Comparison of ENCODE assay signal across 30 mouse cellular contexts in the genomic region with DNA sequence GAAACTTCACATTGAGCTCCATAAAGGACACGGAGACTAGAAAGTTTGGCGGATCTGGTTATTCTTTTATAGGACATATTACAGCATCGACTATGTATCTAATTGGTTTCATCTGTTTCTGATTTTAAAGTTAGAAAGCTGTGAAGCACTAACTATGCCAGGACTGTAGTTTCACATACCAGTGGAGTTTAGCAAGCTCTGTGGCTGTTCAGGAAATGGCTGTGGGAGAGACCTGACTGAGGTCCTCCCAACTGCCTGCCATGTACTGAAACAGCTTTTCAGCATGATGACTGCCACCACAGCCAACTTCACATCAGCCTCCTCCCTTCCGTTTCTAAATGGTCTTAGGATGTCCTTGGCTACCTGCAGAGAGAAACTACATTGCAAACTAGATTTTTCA.
DNase-seq lines count a peak whose midpoint lies in the region; ATAC-seq and TF ChIP-seq lines count a peak whose summit lies in the region.
"Had no signal": no experiment of that assay in that cellular context is flagged by ENCODE, and none has a peak within 500 bp of the region (broad histone marks: within the 10 kb centered on the region; RNA-seq: fewer than 3 reads in every experiment).

No protein-coding gene starts in this region.

- no peak overlapping the region for H3K4me3 ChIP-seq in embryonic fibroblast, embryonic 13.5 days (ENCODE audit: insufficient read depth, low read length)
- H3K4me3 ChIP-seq in limb, embryonic 11.5 days (ENCODE audit: low read depth, low read length) = no peak overlapping the region
- H3K4me3 ChIP-seq in limb, embryonic 15.5 days = no peak overlapping the region
- no peak overlapping the region for H3K4me3 ChIP-seq in midbrain, embryonic 10.5 days
- H3K4me3 ChIP-seq: embryonic facial prominence, embryonic 13.5 days; erythroblast, embryonic 14.5 days; forebrain, embryonic 10.5 days; heart, adult 2 months; heart, embryonic 10.5 days had no signal

- 51% methylated on average over 4 of the region's 4 CpGs for WGBS in limb, embryonic 11.5 days
- WGBS in limb, embryonic 15.5 days = 32% methylated on average over 4 of the region's 4 CpGs
- whole genome bisulfite sequencing in midbrain, embryonic 10.5 days = 92% methylated on average over 4 of the region's 4 CpGs

- intact Hi-C loops in heart, postnatal 14 days (cut with DNase I) = no loop called here

- no peak for ATAC-seq in limb, embryonic 11.5 days (ENCODE audit: insufficient number of reproducible peaks, low FRiP score, low TSS enrichment, low read depth)
- no peak for ATAC-seq in limb, embryonic 15.5 days (ENCODE audit: insufficient number of reproducible peaks, low FRiP score, low TSS enrichment, low read depth)
- ATAC-seq: forebrain, embryonic 14.5 days; forebrain, postnatal 0 days; hindbrain, postnatal 0 days; inflammation-experienced regulatory T-cells, adult 6 months; intestine, embryonic 16.5 days had no signal

- H3K27ac ChIP-seq in embryonic fibroblast, embryonic 13.5 days (ENCODE audit: insufficient read depth, low read length) = peak overlapping the region; percentile 52; the same call in 1 of the 2 replicates
- H3K27ac ChIP-seq in limb, embryonic 11.5 days (replicated peaks; ENCODE audit: low read depth, low read length) = 0 out of 2 replicates have a peak overlapping the region, but pooled peaks have one; percentile 1
- peak overlapping the region; percentile 38; the same call in 1 of the 2 replicates for H3K27ac ChIP-seq in limb, embryonic 15.5 days
- H3K27ac ChIP-seq in midbrain, embryonic 10.5 days (replicated peaks) = no peak overlapping the region
- H3K27ac ChIP-seq: embryonic facial prominence, embryonic 13.5 days; forebrain, embryonic 10.5 days; heart, adult 2 months; heart, embryonic 10.5 days; hindbrain, embryonic 14.5 days; hindbrain, postnatal 0 days had no signal

- H3K4me2 ChIP-seq in limb, embryonic 11.5 days (ENCODE audit: low read depth, severe bottlenecking) = no peak overlapping the region
- H3K4me2 ChIP-seq in limb, embryonic 15.5 days = no peak overlapping the region
- H3K4me2 ChIP-seq: embryonic facial prominence, embryonic 13.5 days; hindbrain, embryonic 14.5 days had no signal

- peak; percentile 90 for DNase-seq in heart, adult 11 months
- DNase-seq in heart, postnatal 14 days = no peak
- no peak for DNase-seq in limb, embryonic 11.5 days (ENCODE audit: low spot score)
- DNase-seq in right cerebral cortex, postnatal 10 days (ENCODE audit: low spot score in 2 of 2) = no peak
- DNase-seq in kidney, adult 18-20 months = no peak
- DNase-seq in midbrain, embryonic 10.5 days (ENCODE audit: low spot score) = no peak
- DNase-seq: adrenal gland, adult 2 months; adrenal gland, postnatal 14 days; B cell, adult 2 months; cerebellum, adult 11 months; cerebellum, adult 2 months; cerebellum, adult 9-11 months; cerebellum, postnatal 25 days; forebrain, postnatal 0 days; gastrocnemius, postnatal 25 days; heart, adult 2 months; heart, postnatal 36 days had no signal

- no peak for TF ChIP-seq CTCF in embryonic fibroblast, embryonic 13.5 days (IDR thresholded peaks at IDR 0.05; ENCODE audit: borderline replicate concordance, insufficient read depth, low read length)

- no peak for TF ChIP-seq POLR2A in embryonic fibroblast, embryonic 13.5 days (IDR thresholded peaks at IDR 0.05; ENCODE audit: low read depth, low read length)

- H3K9me3 ChIP-seq in limb, embryonic 11.5 days (ENCODE audit: control insufficient read depth, low read length) = no peaks in the 10 kb centered on the region
- H3K9me3 ChIP-seq in limb, embryonic 15.5 days = no peaks in the 10 kb centered on the region
- no peaks in the 10 kb centered on the region for H3K9me3 ChIP-seq in midbrain, embryonic 10.5 days (replicated peaks)
- H3K9me3 ChIP-seq: embryonic facial prominence, embryonic 13.5 days; forebrain, embryonic 10.5 days; G1E; heart, embryonic 10.5 days had no signal

- H3K4me1 ChIP-seq in embryonic fibroblast, embryonic 13.5 days (ENCODE audit: control insufficient read depth, insufficient read depth, low read length) = no peaks in the 10 kb centered on the region; the same call in 1 of the 2 replicates
- peaks cover 9% of the 10 kb centered on the region; the same call in 1 of the 2 replicates for H3K4me1 ChIP-seq in limb, embryonic 11.5 days (ENCODE audit: control insufficient read depth, insufficient read depth, low read length)
- H3K4me1 ChIP-seq in limb, embryonic 15.5 days = peaks cover 10% of the 10 kb centered on the region; the same call in 1 of the 2 replicates
- 0 out of 2 replicates have a peak, but pooled peaks cover 4% of the 10 kb centered on the region for H3K4me1 ChIP-seq in midbrain, embryonic 10.5 days
- H3K4me1 ChIP-seq: forebrain, embryonic 10.5 days; heart, embryonic 10.5 days had no signal

- H3K27me3 ChIP-seq in limb, embryonic 11.5 days (ENCODE audit: control insufficient read depth, insufficient read depth, low read length) = no peaks in the 10 kb centered on the region
- no peaks in the 10 kb centered on the region for H3K27me3 ChIP-seq in limb, embryonic 15.5 days
- H3K27me3 ChIP-seq in midbrain, embryonic 10.5 days (ENCODE audit: low read depth, poor library complexity, severe bottlenecking) = no peaks in the 10 kb centered on the region
- H3K27me3 ChIP-seq: CH12.LX; embryonic facial prominence, embryonic 13.5 days had no signal

- H3K9ac ChIP-seq in limb, embryonic 11.5 days (ENCODE audit: low read length) = no peak overlapping the region
- H3K9ac ChIP-seq in limb, embryonic 15.5 days = no peak overlapping the region
- H3K9ac ChIP-seq: embryonic facial prominence, embryonic 13.5 days; forebrain, postnatal 0 days; hindbrain, embryonic 14.5 days had no signal

- no peaks in the 10 kb centered on the region for H3K36me3 ChIP-seq in limb, embryonic 11.5 days (ENCODE audit: control insufficient read depth, insufficient read depth, low read length)
- H3K36me3 ChIP-seq in limb, embryonic 15.5 days = no peaks in the 10 kb centered on the region
- no peaks in the 10 kb centered on the region for H3K36me3 ChIP-seq in midbrain, embryonic 10.5 days
- H3K36me3 ChIP-seq: embryonic facial prominence, embryonic 13.5 days; forebrain, embryonic 10.5 days; G1E; heart, embryonic 10.5 days had no signal
